Mouse (Mus musculus) kidney, postnatal 14 days (tissue): ENCODE measurements at regions not wholly inside any gene's neighbourhood (a gene's known extent, or its start where the extent isn't known, plus 50 kb on each side); places are given as distances from the start of the nearest gene placed in this dataset.
"Not testable (repeated sequence)": the region's sequence is repeated elsewhere in the genome, so short reads cannot be mapped to it uniquely, and the experiment has no call there.

Experiments used
- DNase-seq: peaks from one replicate; pipeline ENCODE4 v3.0.0; 2022; ENCODE audit warnings: mixed read lengths

DNA sequence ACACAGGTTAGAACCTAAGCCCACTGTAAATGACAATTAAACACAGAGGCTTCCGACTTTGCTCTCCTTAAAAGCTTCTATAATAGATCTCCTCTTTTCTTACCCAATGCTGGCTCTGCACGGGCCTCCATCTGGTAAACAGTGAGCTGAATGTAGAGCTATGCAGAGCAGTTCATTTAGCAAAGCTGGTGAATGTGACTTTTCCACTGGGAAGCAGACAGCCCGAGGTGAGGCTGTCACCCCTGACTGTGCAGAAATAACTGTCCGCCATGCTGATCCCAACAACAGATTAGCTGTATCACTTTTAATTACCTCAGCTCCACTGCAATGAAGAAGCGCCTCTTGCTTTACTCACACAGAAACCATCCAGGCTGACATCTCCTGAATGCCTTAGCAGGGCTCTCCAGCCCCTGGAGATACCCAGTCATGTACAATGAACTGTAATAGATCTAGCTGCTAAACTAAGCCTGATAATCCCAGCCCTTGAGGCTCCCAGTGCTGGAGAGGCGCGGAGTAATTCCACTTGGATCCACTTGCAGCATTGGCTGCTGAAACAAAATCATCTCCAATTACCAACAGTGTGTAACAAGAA, 980.2 kb downstream of the Poteg start:
- no peak for DNase-seq

DNA sequence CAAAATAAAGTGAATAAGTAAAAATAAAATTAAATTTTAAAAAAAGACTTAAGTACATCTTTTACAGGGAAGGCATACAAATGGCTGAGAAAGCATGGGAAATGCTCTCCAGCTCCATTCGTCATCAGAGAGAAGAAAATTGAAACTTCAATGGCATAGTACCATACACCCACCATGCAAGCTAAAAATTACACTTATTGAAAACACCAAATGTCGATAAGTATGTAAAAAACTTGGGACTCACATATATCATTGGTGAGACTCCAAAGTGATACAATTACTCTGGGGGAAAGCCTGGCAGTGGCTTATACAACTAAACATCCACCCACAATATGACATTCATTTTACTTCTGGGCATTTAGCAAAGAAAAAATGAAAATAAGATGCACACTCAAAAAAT, 1025.7 kb downstream of the Poteg start:
- no peak for DNase-seq

GRCm38 (mm10) chr8:28487913-28488312, 1040.4 kb downstream of the Poteg start:
- DNase-seq, result no peak

- DNase-seq, result no peak
Observed at GRCm38 (mm10) chr8:28503488-28504319, 1056.2 kb downstream of the Poteg start.

- DNase-seq, result not testable (repeated sequence)
Observed at GRCm38 (mm10) chr8:28523506-28523905, 1076.0 kb downstream of the Poteg start.

DNA sequence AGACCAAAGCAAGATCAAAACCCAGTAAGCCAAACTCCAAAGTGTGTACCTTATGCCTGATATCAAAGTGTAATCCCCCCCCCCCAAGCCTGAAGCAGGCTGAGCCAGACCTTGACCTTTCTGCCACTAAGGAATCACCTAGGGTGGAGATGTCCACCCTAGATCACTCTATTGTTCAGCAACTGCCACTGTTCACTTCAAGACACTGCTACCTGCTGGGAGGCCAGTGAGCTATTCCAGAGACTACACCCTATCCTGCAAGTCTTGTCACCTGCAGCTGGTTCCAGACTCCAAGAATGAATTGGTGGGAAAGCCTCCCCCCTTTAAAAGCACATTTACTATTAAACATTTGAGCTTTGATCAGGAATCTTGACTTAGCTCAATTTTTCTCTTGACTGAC, 1099.8 kb downstream of the Poteg start:
- no peak for DNase-seq

DNA sequence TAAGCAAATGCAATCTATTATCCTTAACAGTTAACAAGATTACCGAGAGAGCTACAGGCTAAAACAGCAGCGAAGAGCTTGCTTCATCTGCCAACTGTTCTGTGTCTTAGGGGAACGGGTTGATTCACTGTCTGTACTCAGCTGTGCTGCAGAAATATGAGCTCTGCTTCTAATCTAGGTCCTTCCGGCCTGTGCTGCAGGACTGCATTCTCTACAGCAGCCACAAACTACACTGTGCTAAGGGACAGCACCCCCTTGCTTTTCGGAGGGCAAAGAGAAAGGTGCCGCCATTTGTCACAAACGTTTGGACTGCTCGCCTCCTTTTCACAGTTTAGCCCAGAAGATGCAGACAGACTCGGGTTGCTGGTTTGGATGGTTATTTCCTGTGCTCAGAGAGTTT, 1112.4 kb downstream of the Poteg start:
- DNase-seq, result no peak

- DNase-seq, result no peak
Observed at GRCm38 (mm10) chr8:28579250-28579651, 1131.8 kb downstream of the Poteg start.

- DNase-seq, result no peak
Observed at GRCm38 (mm10) chr8:28580821-28581220, 1133.4 kb downstream of the Poteg start.

- DNase-seq, result no peak
Observed at GRCm38 (mm10) chr8:28589999-28590398, 1142.5 kb downstream of the Poteg start.

GRCm38 (mm10) chr8:28593238-28593637, 1145.8 kb downstream of the Poteg start:
- peak; percentile 73 for DNase-seq

GRCm38 (mm10) chr8:28594191-28594590, 1146.7 kb downstream of the Poteg start:
- DNase-seq, result peak; percentile 8

DNA sequence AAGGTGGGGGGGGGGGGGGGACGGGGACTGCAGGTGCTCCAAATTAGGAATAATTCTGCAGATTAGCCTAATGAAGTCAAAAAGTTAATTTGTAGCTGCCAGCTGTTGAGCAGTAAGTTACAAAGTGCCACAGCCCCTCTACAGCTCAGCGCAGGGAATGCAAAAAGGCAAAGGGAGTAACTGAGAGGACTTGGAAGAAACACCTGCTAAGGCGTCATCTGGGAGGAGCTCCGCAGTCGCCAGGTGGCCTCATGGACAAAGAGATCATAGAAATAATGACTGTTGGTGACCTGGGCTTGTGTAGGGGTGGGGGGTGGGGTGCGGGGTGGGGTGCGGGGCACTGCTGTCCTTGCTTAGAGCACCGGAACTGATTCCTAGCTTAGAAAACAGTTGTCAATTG, 1147.1 kb downstream of the Poteg start:
- DNase-seq, result no peak

DNA sequence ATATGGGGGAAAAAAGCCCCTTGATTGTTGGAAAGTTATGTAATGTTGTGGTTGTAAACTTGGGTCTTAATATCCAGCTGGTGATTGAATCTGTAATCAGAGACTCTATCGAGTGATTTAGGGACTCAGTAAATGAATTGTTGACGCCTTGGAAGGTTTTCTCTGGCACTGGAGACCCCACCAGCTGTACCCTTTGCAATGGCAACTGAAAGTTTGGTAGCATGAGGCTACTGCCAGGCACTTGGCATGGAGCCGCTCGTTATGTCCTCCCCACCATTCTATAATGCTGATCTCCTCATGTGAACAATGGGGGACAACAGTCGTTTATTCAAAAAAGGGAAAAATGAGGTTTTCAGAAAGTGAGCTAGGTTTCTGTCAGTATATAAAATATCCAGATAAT, 1148.4 kb downstream of the Poteg start:
- DNase-seq, result no peak
